ENCODE assay signal across 9 mouse cellular contexts in the genomic region with DNA sequence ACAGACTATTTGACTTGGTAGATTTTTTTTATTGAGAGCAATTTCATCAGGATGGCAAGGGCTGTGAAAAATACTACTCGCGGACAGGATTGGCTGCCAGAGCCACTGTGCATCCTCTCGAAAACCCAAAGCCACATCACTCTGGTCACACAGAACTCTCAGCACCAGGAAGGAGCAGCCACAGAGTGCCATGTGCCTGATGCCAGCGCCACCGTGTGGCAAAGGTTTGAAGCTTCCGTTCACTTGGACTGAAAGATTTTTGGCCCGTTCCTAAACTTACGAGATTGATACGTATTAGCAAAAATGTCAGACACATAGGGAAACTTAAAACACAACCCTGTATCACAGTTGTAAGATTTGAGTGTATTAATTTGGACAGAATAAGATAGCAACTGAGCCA. TPM values are rescaled to one million over a fixed set of nuclear protein-coding genes. Genes with fewer than 3 reads are reported as not detected.
DNase-seq lines count a peak whose midpoint lies in the region; TF ChIP-seq lines count a peak whose summit lies in the region.
"Had no signal": no experiment of that assay in that cellular context is flagged by ENCODE, and none has a peak within 500 bp of the region (broad histone marks: within the 10 kb centered on the region; RNA-seq: fewer than 3 reads in every experiment).

No protein-coding gene starts in this region.

- no peak overlapping the region for H3K4me3 ChIP-seq in heart, embryonic 10.5 days
- no peak overlapping the region for H3K4me3 ChIP-seq in layer of hippocampus, adult 2 months
- H3K4me3 ChIP-seq: limb, embryonic 15.5 days had no signal

- TF ChIP-seq CTCF in layer of hippocampus, adult 2 months (conservative IDR thresholded peaks at IDR 0.05) = peak; percentile 89

- DNase-seq in heart, adult 11 months = peak; percentile 88
- no peak for DNase-seq in heart, embryonic 10.5 days (ENCODE audit: low spot score)
- DNase-seq in urinary bladder, postnatal 25 days (ENCODE audit: low spot score) = peak; percentile 58
- DNase-seq in urinary bladder, adult 2 months (ENCODE audit: low spot score) = no peak
- DNase-seq in embryo, embryonic 10.5 days (ENCODE audit: low spot score) = peak; percentile 77
- DNase-seq in layer of hippocampus, adult 2 months (ENCODE audit: low spot score in 2 of 2) = peak; percentile 43 to 63
- DNase-seq in lung, postnatal 36 days = peak; percentile 72
- DNase-seq in telencephalon, adult 2 months (ENCODE audit: low read depth, low spot score) = peak; percentile 10

- no peaks in the 10 kb centered on the region for H3K4me1 ChIP-seq in heart, embryonic 10.5 days
- H3K4me1 ChIP-seq: limb, embryonic 15.5 days had no signal

- H3K27me3 ChIP-seq in heart, embryonic 10.5 days (ENCODE audit: insufficient read depth, poor library complexity, severe bottlenecking) = no peaks in the 10 kb centered on the region
- H3K27me3 ChIP-seq: limb, embryonic 15.5 days had no signal

- H3K27ac ChIP-seq in heart, embryonic 10.5 days = no peak overlapping the region
- H3K27ac ChIP-seq in layer of hippocampus, adult 2 months = no peak overlapping the region
- H3K27ac ChIP-seq: limb, embryonic 15.5 days had no signal

- H3K36me3 ChIP-seq in heart, embryonic 10.5 days = peaks cover 22% of the 10 kb centered on the region

- no peaks in the 10 kb centered on the region for H3K9me3 ChIP-seq in heart, embryonic 10.5 days
- H3K9me3 ChIP-seq: limb, embryonic 15.5 days had no signal

- WGBS in heart, embryonic 10.5 days = 47% methylated on average over 9 of the region's 9 CpGs

RNA-seq across cellular contexts. Expression of gene Zfp217, which starts 44.1 kb away (rescaled TPM):
- 3.2 and 3.7 TPM in 2 replicates for polyA plus RNA-seq in heart, embryonic 10.5 days (2016; fragmentation: Nextera tagmentation; extraction: Ambion mirVana)
- polyA plus RNA-seq in urinary bladder, adult 2 months (2012; rRNA removed) = 8.9 and 11.5 TPM in 2 replicates
- 1 to 10 TPM; 3.0 to 3.8 TPM for total RNA-seq in layer of hippocampus, adult 2 months (2021)

Comparison
In these comparisons a context has a peak if more than half of its experiments do, and no peak if none do; other contexts are left out.
1. DNase-seq: peak in heart, adult 11 months (single experiment), urinary bladder, postnatal 25 days (single experiment), embryo, embryonic 10.5 days (single experiment), layer of hippocampus, adult 2 months (2 of 2), lung, postnatal 36 days (single experiment) and telencephalon, adult 2 months (single experiment); none in heart, embryonic 10.5 days (single experiment) and urinary bladder, adult 2 months (single experiment).